10 mouse cellular contexts compared by ENCODE assay signal in genomic region chr11:54004221-54004620, GRCm38 (mm10). TPM values are rescaled to one million over a fixed set of nuclear protein-coding genes. Genes with fewer than 3 reads are reported as not detected.
A peak's percentile ranks its signal among the peaks of the same experiment; 100 is the strongest.
DNase-seq lines count a peak whose midpoint lies in the region; ATAC-seq and TF ChIP-seq lines count a peak whose summit lies in the region.
"Had no signal": no experiment of that assay in that cellular context is flagged by ENCODE, and none has a peak within 500 bp of the region (broad histone marks: within the 10 kb centered on the region; RNA-seq: fewer than 3 reads in every experiment).

No protein-coding gene starts in this region.

- H3K27ac ChIP-seq in heart, embryonic 12.5 days (ENCODE audit: poor library complexity, severe bottlenecking) = no peak overlapping the region
- no peak overlapping the region for H3K27ac ChIP-seq in lung, postnatal 0 days (ENCODE audit: low read length)
- no peak overlapping the region for H3K27ac ChIP-seq in hindbrain, embryonic 14.5 days
- H3K27ac ChIP-seq: left cerebral cortex, adult 2 months; stomach, postnatal 0 days had no signal

- no peak overlapping the region for H3K4me2 ChIP-seq in heart, embryonic 12.5 days
- no peak overlapping the region for H3K4me2 ChIP-seq in lung, postnatal 0 days (replicated peaks; ENCODE audit: low read depth, low read length)
- H3K4me2 ChIP-seq in hindbrain, embryonic 14.5 days (replicated peaks) = no peak overlapping the region

- H3K4me1 ChIP-seq in heart, embryonic 12.5 days (replicated peaks) = no peaks in the 10 kb centered on the region
- no peaks in the 10 kb centered on the region; the same call in 1 of the 2 replicates for H3K4me1 ChIP-seq in lung, postnatal 0 days (ENCODE audit: insufficient read depth, low read depth, low read length)
- H3K4me1 ChIP-seq in hindbrain, embryonic 14.5 days (replicated peaks; ENCODE audit: control insufficient read depth, insufficient read depth, low read length) = no peaks in the 10 kb centered on the region

- no peak for TF ChIP-seq CTCF in lung, postnatal 0 days (IDR thresholded peaks at IDR 0.05)

- H3K9ac ChIP-seq in heart, embryonic 12.5 days = no peak overlapping the region
- no peak overlapping the region for H3K9ac ChIP-seq in lung, postnatal 0 days (replicated peaks; ENCODE audit: low read depth)
- no peak overlapping the region for H3K9ac ChIP-seq in hindbrain, embryonic 14.5 days

- H3K36me3 ChIP-seq in heart, embryonic 12.5 days = no peaks in the 10 kb centered on the region
- H3K36me3 ChIP-seq in lung, postnatal 0 days (ENCODE audit: insufficient read depth, low read length) = no peaks in the 10 kb centered on the region
- no peaks in the 10 kb centered on the region for H3K36me3 ChIP-seq in hindbrain, embryonic 14.5 days (replicated peaks; ENCODE audit: control insufficient read depth, insufficient read depth)

- no peak for ATAC-seq in heart, embryonic 12.5 days (ENCODE audit: insufficient number of reproducible peaks, low FRiP score)
- peak; percentile 63 for ATAC-seq in lung, postnatal 0 days
- ATAC-seq in hindbrain, embryonic 14.5 days (ENCODE audit: low FRiP score) = no peak

- peaks cover 8% of the 10 kb centered on the region; the same call in 1 of the 2 replicates for H3K27me3 ChIP-seq in heart, embryonic 12.5 days (replicated peaks)
- H3K27me3 ChIP-seq in lung, postnatal 0 days (replicated peaks; ENCODE audit: insufficient read depth, low read length) = no peaks in the 10 kb centered on the region
- H3K27me3 ChIP-seq in hindbrain, embryonic 14.5 days (ENCODE audit: control insufficient read depth, insufficient read depth, low read length) = no peaks in the 10 kb centered on the region

- 77% methylated on average over 9 of the region's 9 CpGs for WGBS in heart, embryonic 12.5 days
- WGBS in lung, postnatal 0 days = 56% methylated on average over 9 of the region's 9 CpGs
- 85% methylated on average over 9 of the region's 9 CpGs for WGBS in hindbrain, embryonic 14.5 days

- H3K4me3 ChIP-seq in heart, embryonic 12.5 days = no peak overlapping the region
- H3K4me3 ChIP-seq in lung, postnatal 0 days (ENCODE audit: low read depth, low read length) = no peak overlapping the region
- no peak overlapping the region for H3K4me3 ChIP-seq in hindbrain, embryonic 14.5 days (replicated peaks; ENCODE audit: low read length)
- H3K4me3 ChIP-seq: left cerebral cortex, adult 2 months had no signal

- DNase-seq in heart, adult 18-20 months = peak; percentile 66 to 72
- DNase-seq in cerebellum, adult 8-10 months = peak; percentile 43
- DNase-seq in kidney, adult 9 months = peak; percentile 99
- DNase-seq in lung, postnatal 0 days (ENCODE audit: low spot score) = peak; percentile 64
- no peak for DNase-seq in layer of hippocampus, adult 9-10 months (ENCODE audit: low spot score)
- no peak for DNase-seq in spleen, postnatal 14 days (ENCODE audit: low spot score in 2 of 2)
- no peak for DNase-seq in hindbrain, embryonic 14.5 days (ENCODE audit: low spot score)

- H3K9me3 ChIP-seq in heart, embryonic 12.5 days (replicated peaks) = no peaks in the 10 kb centered on the region
- H3K9me3 ChIP-seq in lung, postnatal 0 days (ENCODE audit: low read length) = no peaks in the 10 kb centered on the region
- H3K9me3 ChIP-seq in hindbrain, embryonic 14.5 days (ENCODE audit: control insufficient read depth, low read length) = no peaks in the 10 kb centered on the region

- peak; percentile 67; the same call in 1 of the 2 replicates for TF ChIP-seq EP300 in lung, postnatal 0 days (IDR thresholded peaks at IDR 0.05)

RNA-seq across cellular contexts. Expression of gene Slc22a4, which starts 23.7 kb away (rescaled TPM):
- 1 to 10 TPM; 4.6 to 5.8 TPM for total RNA-seq in heart, adult 18-20 months (2021)
- 4.0 and 4.3 TPM in 2 replicates for polyA plus RNA-seq in heart, embryonic 12.5 days (2016; fragmentation: Nextera tagmentation; extraction: Ambion mirVana)
- polyA plus RNA-seq in lung, postnatal 0 days (2015; fragmentation: Nextera tagmentation; extraction: Ambion mirVana) = 0.70 and 1.1 TPM in 2 replicates
- 3.4 and 4.0 TPM in 2 replicates for polyA plus RNA-seq in hindbrain, embryonic 14.5 days (2014; fragmentation: Nextera tagmentation; extraction: Ambion mirVana)

RNA-seq across cellular contexts. Expression of gene Slc22a21, which starts 24.1 kb away (rescaled TPM):
- total RNA-seq in heart, adult 18-20 months (2021) = 1 to 10 TPM; 1.0 to 1.7 TPM
- polyA plus RNA-seq in heart, embryonic 12.5 days (2016; fragmentation: Nextera tagmentation; extraction: Ambion mirVana) = 2.6 and 3.2 TPM in 2 replicates
- 2.6 TPM in 2 replicates for polyA plus RNA-seq in lung, postnatal 0 days (2015; fragmentation: Nextera tagmentation; extraction: Ambion mirVana)
- polyA plus RNA-seq in hindbrain, embryonic 14.5 days (2014; fragmentation: Nextera tagmentation; extraction: Ambion mirVana) = 3.1 and 4.6 TPM in 2 replicates

Comparison
In these comparisons a context has a peak if more than half of its experiments do, and no peak if none do; other contexts are left out.
1. DNase-seq: peak in heart, adult 18-20 months (2 of 2), cerebellum, adult 8-10 months (single experiment), kidney, adult 9 months (single experiment) and lung, postnatal 0 days (single experiment); none in layer of hippocampus, adult 9-10 months (single experiment), spleen, postnatal 14 days (0 of 2) and hindbrain, embryonic 14.5 days (single experiment).